Mouse (Mus musculus): ENCODE data around the gene Adam22. TPM values are rescaled to one million over a fixed set of nuclear protein-coding genes. Genes with fewer than 3 reads are reported as not detected.
"Not testable (repeated sequence)": the region's sequence is repeated elsewhere in the genome, so short reads cannot be mapped to it uniquely, and the experiment has no call there.

The Adam22 gene
- total RNA-seq, 1 experiment from 2014 or later: 0.10 TPM

- ATAC-seq (replicated peaks; ENCODE audit: insufficient number of reproducible peaks, low FRiP score, low TSS enrichment, poor library complexity, severe bottlenecking): no peak
Measured at GRCm38 (mm10) chr5:8223597-8224320, 144.2 kb downstream of the Adam22 start.

DNA sequence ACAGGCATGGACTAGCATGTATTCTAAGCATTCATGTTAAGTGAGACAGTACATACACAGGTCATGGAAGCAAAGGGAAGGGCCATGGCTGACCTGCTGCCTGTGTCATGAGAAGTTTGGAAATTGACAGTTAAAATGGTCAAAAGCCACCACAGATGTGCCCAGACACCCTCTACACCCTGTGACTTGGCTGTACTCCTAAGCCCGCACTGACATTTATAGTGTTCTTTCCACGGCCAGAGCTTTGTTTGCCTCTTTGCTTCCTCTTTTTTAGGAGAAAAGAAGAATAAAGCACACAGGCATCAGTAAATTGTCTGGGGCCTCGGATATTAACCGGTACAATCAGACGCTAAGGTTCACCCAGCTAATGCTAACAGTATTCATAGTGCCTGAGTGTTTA, 146.3 kb downstream of the Adam22 start:
- ATAC-seq (replicated peaks; ENCODE audit: insufficient number of reproducible peaks, low FRiP score, low TSS enrichment, poor library complexity, severe bottlenecking): no peak

DNA sequence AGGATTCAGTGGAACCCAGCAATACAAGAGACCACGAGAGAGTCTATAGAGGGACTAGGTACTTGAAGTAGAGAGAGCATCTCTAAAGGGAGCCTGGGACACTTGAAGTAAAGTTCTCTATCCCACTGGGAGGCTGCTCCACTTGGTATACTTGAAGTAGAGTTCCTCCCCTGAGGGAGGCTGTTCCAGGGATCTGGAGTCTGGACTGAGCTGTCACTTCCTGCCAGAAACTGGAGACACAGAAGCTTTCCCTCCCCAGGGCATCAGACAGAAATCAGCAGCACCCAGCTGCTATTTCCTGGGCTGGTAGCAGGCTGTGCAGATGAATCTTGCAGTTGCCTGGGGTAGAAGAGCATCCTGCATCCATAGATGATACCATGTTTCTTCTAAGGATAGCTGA, 152.1 kb downstream of the Adam22 start:
- no peak for ATAC-seq (replicated peaks; ENCODE audit: insufficient number of reproducible peaks, low FRiP score, low TSS enrichment, poor library complexity, severe bottlenecking)

- ATAC-seq (replicated peaks; ENCODE audit: insufficient number of reproducible peaks, low FRiP score, low TSS enrichment, poor library complexity, severe bottlenecking): not testable (repeated sequence)
Measured at GRCm38 (mm10) chr5:8184992-8185391, 183.0 kb downstream of the Adam22 start.

- ATAC-seq (replicated peaks; ENCODE audit: insufficient number of reproducible peaks, low FRiP score, low TSS enrichment, poor library complexity, severe bottlenecking): no peak
Measured at GRCm38 (mm10) chr5:8180646-8181045, 187.3 kb downstream of the Adam22 start.

DNA sequence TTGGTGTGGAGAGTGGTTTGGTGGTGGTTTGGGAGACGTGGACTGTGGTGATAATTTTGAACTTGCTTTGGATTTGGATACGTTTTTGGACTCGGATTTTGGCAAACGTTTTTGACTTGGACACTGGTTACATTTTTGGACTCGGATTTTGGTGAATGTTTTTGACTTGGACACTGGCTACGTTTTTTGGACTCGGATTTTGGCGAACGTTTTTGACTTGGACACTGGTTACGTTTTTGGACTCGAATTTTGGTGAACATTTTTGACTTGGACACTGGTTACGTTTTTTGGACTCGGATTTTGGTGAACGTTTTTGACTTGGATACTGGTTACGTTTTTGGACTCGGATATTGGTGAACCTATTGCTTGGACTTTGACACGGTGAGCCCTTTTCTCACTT, 189.8 kb downstream of the Adam22 start:
- no peak for ATAC-seq (replicated peaks; ENCODE audit: insufficient number of reproducible peaks, low FRiP score, low TSS enrichment, poor library complexity, severe bottlenecking)

- no peak for ATAC-seq (replicated peaks; ENCODE audit: insufficient number of reproducible peaks, low FRiP score, low TSS enrichment, poor library complexity, severe bottlenecking)
Measured at GRCm38 (mm10) chr5:8164773-8165172, 203.2 kb downstream of the Adam22 start.

- ATAC-seq (replicated peaks; ENCODE audit: insufficient number of reproducible peaks, low FRiP score, low TSS enrichment, poor library complexity, severe bottlenecking): no peak
Measured at GRCm38 (mm10) chr5:8151645-8152044, 216.3 kb downstream of the Adam22 start.

DNA sequence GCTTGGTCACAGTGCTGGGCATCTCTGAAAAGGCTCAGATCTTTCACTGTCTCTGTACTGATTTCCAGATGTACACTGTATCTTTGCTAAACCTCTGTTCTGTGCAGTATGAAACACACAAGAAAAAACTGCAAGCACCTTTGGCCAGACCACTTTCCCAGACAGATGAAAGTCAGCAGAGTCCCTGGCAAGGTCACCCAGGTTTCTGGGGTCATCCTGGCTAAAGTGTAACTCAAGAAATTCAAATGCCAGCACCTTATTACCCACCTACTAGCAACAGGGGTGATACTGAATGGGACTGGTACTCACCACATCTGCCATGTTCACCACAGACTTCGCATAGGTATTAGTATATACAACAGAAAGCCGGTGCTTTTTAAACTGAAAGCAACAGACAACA, 221.8 kb downstream of the Adam22 start:
- ATAC-seq (replicated peaks; ENCODE audit: insufficient number of reproducible peaks, low FRiP score, low TSS enrichment, poor library complexity, severe bottlenecking): no peak

DNA sequence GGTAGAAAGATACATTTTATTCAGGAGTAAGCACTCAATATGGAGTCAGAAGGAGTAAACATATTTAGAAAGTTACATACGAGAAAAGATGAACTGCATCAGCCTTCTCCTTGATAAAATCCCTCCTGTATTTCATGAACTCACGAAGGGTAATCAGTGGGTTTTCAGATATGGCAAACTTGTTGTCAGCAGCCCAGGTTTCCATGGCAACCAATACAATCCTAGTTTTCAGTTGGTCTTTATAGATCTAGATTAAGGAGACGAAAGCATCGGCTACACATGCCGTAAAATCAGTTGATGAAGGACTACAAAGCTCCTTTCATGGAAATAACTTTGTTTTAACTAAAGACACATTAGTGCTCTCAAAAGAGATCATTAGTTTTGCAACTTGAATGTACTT, 222.5 kb downstream of the Adam22 start:
- no peak for ATAC-seq (replicated peaks; ENCODE audit: insufficient number of reproducible peaks, low FRiP score, low TSS enrichment, poor library complexity, severe bottlenecking)

DNA sequence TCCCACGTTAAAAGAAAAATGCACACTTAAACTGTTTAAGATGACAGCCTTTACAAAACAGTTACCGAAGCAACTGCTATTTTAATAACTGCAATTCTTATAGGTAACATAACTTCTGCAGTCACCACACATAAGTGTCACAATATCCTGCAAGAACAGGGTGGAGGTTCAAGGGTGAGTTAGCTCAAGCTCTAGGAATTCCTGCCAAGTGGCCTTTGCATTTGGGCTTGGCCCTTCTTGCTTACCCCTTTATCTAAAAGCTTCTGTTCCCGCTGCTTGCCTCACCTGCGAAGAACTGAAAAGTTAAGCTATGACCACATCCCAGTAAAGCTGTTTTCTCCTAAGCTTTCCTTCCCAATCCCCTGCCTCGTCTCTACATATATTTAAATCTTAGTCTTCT, 235.4 kb downstream of the Adam22 start:
- ATAC-seq (replicated peaks; ENCODE audit: insufficient number of reproducible peaks, low FRiP score, low TSS enrichment, poor library complexity, severe bottlenecking): no peak

DNA sequence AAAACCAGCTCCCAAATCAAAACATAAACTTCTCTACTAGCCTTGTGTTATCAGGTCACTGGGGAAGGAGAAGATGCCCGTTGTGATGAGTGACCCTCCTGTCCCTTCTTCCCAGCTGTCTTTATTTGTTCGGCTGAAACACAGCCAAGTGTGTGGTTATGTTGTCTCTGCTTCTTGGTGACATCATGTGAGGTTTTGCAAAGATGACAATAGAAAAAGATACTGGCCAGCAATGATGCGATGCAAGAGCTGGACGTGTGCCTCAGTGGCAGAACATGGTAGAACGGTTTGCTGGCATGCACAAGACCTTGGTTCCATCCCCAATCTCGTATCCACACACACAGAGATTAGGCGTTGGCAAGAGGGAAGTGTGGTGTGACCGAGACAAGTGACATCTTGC, 236.0 kb downstream of the Adam22 start:
- no peak for ATAC-seq (replicated peaks; ENCODE audit: insufficient number of reproducible peaks, low FRiP score, low TSS enrichment, poor library complexity, severe bottlenecking)

- no peak for ATAC-seq (replicated peaks; ENCODE audit: insufficient number of reproducible peaks, low FRiP score, low TSS enrichment, poor library complexity, severe bottlenecking)
Measured at GRCm38 (mm10) chr5:8129750-8130149, 238.2 kb downstream of the Adam22 start.

DNA sequence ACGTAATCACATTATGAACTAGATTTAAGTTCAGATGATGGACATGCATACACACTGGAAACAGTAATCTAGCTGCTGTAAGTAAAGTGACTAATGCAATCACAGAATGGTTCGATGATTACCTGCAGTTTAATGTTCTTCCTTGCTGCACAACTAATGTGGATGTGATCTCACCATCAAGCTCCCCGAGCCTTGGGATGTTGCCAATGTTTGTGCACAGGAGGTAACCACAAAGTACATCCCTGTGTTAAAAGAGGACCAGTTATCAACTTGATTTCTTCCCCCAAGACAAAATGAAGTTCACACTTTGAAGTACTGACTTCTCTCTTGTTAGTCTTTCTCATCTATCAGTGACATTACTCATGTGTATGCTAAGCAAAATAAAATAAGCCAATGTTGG, 247.0 kb downstream of the Adam22 start:
- ATAC-seq (replicated peaks; ENCODE audit: insufficient number of reproducible peaks, low FRiP score, low TSS enrichment, poor library complexity, severe bottlenecking): no peak

DNA sequence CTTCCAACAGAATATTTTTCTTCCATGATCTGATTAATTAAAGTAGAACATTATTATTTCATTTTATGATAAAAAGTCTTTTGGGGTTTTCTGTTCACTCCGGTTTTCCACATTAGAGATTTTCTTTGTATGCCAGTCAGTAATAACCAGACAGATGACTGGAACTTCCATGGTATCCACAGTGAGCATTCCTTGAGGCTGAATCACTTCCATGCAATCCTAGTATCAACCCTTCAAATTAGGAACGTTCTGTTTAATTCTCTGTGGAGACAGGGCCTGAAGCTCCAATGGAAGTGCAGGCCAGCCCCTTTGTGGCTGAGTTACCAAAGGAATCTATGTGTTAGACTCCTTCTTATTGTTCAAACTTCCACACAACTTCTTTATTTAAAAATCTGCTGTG, 247.9 kb downstream of the Adam22 start:
- no peak for ATAC-seq (replicated peaks; ENCODE audit: insufficient number of reproducible peaks, low FRiP score, low TSS enrichment, poor library complexity, severe bottlenecking)

DNA sequence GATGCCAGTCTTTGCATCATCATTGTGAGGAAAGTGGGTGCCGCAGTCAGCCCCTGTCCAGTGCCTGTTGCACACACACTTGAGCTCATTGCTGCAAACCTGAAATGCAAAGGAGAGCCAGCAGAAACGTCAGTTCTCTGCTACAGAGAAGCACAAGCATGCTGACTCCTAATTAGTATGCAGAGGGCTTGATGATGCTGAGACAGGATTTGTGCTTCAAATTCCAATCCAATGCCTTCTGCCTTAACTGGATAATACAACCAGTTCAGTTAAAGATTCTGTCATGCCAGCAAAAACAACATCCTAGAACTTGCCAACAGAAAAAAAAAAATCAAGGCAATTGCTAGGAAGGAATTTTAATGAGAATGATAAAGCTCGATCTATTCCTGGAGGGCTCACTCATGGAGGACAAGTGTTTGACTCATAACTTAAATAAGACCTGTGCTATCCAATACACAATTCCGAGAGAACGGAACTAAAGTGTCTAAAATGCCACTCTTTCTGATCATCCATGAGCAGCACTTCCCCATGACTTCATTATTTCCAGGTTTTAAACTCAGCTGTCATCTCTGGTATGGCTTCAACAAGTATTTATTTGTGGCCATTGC, 251.3 kb downstream of the Adam22 start:
- ATAC-seq (replicated peaks; ENCODE audit: insufficient number of reproducible peaks, low FRiP score, low TSS enrichment, poor library complexity, severe bottlenecking): no peak

DNA sequence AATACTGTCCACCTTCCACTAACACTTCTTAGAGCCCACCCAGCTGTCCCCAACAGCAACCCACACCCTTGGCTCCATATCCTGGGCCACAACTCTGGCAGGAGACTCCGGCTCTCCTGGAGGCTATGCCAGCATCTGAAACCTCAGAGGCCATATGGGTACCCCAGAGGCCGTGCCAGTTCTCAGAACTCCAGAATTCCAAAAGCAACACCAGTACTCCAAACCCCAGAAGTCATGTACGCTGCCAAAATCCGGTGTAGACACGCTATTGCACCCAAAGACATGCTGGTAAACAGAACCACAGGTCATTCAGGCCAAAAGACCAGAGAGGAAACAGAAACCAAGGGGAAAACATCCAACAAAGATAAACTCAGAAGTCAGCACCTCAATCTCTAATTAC, 255.7 kb downstream of the Adam22 start:
- ATAC-seq (replicated peaks; ENCODE audit: insufficient number of reproducible peaks, low FRiP score, low TSS enrichment, poor library complexity, severe bottlenecking): no peak

DNA sequence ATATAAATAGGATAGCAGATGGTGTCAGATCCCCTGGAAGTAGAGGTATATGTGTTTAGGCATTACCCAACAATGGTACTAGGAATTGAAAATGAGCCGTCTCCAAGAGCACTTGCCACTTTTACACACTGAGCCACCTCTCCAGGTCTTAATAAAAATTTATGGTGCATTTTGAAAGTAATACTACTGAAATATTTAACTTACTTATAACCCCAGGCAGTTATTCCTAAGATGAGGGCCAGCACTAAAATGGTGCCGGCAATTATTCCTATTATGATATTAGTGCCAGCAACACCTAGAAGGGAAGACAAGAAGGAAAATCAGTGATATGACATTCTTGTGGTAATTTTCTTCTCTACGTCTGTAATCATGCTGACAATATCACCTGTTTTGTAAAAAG, 256.3 kb downstream of the Adam22 start:
- ATAC-seq (replicated peaks; ENCODE audit: insufficient number of reproducible peaks, low FRiP score, low TSS enrichment, poor library complexity, severe bottlenecking): no peak

DNA sequence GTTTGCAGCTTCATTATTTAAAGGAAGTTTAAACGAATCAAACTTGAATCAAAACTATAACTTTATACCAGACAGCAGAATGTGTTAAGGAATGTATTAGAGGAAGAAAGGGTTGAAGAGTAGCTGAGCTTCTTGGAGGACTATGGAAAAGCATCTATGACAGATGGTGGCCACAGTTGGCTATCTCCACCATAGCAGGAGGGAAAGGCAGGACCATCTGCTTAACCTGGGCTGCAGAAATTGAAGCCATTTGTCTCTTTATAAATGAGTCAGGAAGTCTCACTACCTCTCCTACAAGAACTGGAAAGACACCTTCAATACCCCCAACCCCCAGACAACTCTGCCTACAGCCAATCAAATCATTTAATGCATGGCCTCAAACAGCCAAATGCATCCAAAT, 272.3 kb downstream of the Adam22 start:
- no peak for ATAC-seq (replicated peaks; ENCODE audit: insufficient number of reproducible peaks, low FRiP score, low TSS enrichment, poor library complexity, severe bottlenecking)

- no peak for ATAC-seq (replicated peaks; ENCODE audit: insufficient number of reproducible peaks, low FRiP score, low TSS enrichment, poor library complexity, severe bottlenecking)
Measured at GRCm38 (mm10) chr5:8094921-8095320, 273.0 kb downstream of the Adam22 start.

- no peak for ATAC-seq (replicated peaks; ENCODE audit: insufficient number of reproducible peaks, low FRiP score, low TSS enrichment, poor library complexity, severe bottlenecking)
Measured at GRCm38 (mm10) chr5:8088147-8088546, 279.8 kb downstream of the Adam22 start.
